Mouse (Mus musculus): ENCODE results near the gene Cspg4.
A peak's percentile ranks its signal among the peaks of the same experiment; 100 is the strongest.

GRCm38 (mm10) chr9:56860486-56861269 is 4.2 kb upstream of the Cspg4 start:
- no peak for TF ChIP-seq POLR2AphosphoS2 (IDR thresholded peaks at IDR 0.05; ENCODE audit: insufficient read length, low read depth)
- TF ChIP-seq POLR2A (IDR thresholded peaks at IDR 0.05; ENCODE audit: insufficient read length, low read depth) = peak; percentile 20
- no peak for TF ChIP-seq MAX (IDR thresholded peaks at IDR 0.05; ENCODE audit: low read depth)
